Mouse (Mus musculus): ENCODE measurements around the gene Magi1.

Gene Magi1

GRCm38 (mm10) chr6:93892922-93893321 lies 390.8 kb downstream of the Magi1 start:
- DNase-seq (ENCODE audit: low spot score): no peak

- DNase-seq (ENCODE audit: low spot score): no peak
Observed at GRCm38 (mm10) chr6:93890011-93890410, 393.7 kb downstream of the Magi1 start.

GRCm38 (mm10) chr6:93877337-93877736 lies 406.4 kb downstream of the Magi1 start:
- DNase-seq (ENCODE audit: low spot score): no peak

- no peak for DNase-seq (ENCODE audit: low spot score)
Observed at GRCm38 (mm10) chr6:93874936-93875335, 408.8 kb downstream of the Magi1 start.

GRCm38 (mm10) chr6:93874376-93874775 lies 409.3 kb downstream of the Magi1 start:
- no peak for DNase-seq (ENCODE audit: low spot score)

- DNase-seq (ENCODE audit: low spot score): no peak
Observed at GRCm38 (mm10) chr6:93873536-93873935, 410.2 kb downstream of the Magi1 start.

GRCm38 (mm10) chr6:93871516-93871915 lies 412.2 kb downstream of the Magi1 start:
- DNase-seq (ENCODE audit: low spot score): no peak

- DNase-seq (ENCODE audit: low spot score): no peak
Observed at GRCm38 (mm10) chr6:93870023-93870422, 413.7 kb downstream of the Magi1 start.

- DNase-seq (ENCODE audit: low spot score): no peak
Observed at GRCm38 (mm10) chr6:93862263-93862662, 421.5 kb downstream of the Magi1 start.

GRCm38 (mm10) chr6:93856783-93857182 lies 426.9 kb downstream of the Magi1 start:
- no peak for DNase-seq (ENCODE audit: low spot score)

- DNase-seq (ENCODE audit: low spot score): no peak
Observed at GRCm38 (mm10) chr6:93855806-93856641, 427.7 kb downstream of the Magi1 start.

GRCm38 (mm10) chr6:93848942-93849790 lies 434.6 kb downstream of the Magi1 start:
- no peak for DNase-seq (ENCODE audit: low spot score)

- no peak for DNase-seq (ENCODE audit: low spot score)
Observed at GRCm38 (mm10) chr6:93845498-93845897, 438.2 kb downstream of the Magi1 start.

GRCm38 (mm10) chr6:93845080-93845479 lies 438.6 kb downstream of the Magi1 start:
- no peak for DNase-seq (ENCODE audit: low spot score)

GRCm38 (mm10) chr6:93844576-93844975 lies 439.1 kb downstream of the Magi1 start:
- DNase-seq (ENCODE audit: low spot score): no peak

GRCm38 (mm10) chr6:93838398-93838797 lies 445.3 kb downstream of the Magi1 start:
- DNase-seq (ENCODE audit: low spot score): no peak

- no peak for DNase-seq (ENCODE audit: low spot score)
Observed at GRCm38 (mm10) chr6:93836585-93836984, 447.1 kb downstream of the Magi1 start.

GRCm38 (mm10) chr6:93835211-93835610 lies 448.5 kb downstream of the Magi1 start:
- DNase-seq (ENCODE audit: low spot score): no peak

- DNase-seq (ENCODE audit: low spot score): no peak
Observed at GRCm38 (mm10) chr6:93828262-93828661, 455.5 kb downstream of the Magi1 start.

GRCm38 (mm10) chr6:93826875-93827274 lies 456.8 kb downstream of the Magi1 start:
- no peak for DNase-seq (ENCODE audit: low spot score)

- no peak for DNase-seq (ENCODE audit: low spot score)
Observed at GRCm38 (mm10) chr6:93822221-93822897, 461.4 kb downstream of the Magi1 start.

- no peak for DNase-seq (ENCODE audit: low spot score)
Observed at GRCm38 (mm10) chr6:93821512-93821911, 462.2 kb downstream of the Magi1 start.

All from ovary, postnatal 10 days (tissue).